Mouse (Mus musculus) stomach, postnatal 0 days (tissue): ENCODE results near the gene Ralgapa2. TPM values are rescaled to one million over a fixed set of nuclear protein-coding genes. Genes with fewer than 3 reads are reported as not detected.

Experiments
- ATAC-seq: fragments of 200-750 bp; cut with Nextera tagmentation; 2 replicates; pipeline ENCODE4 v1.8.0; 2017; ENCODE audit not compliant: low FRiP score, low TSS enrichment
- DNase-seq: peaks from one replicate; pipeline ENCODE4 v3.0.0-alpha.2; 2016; ENCODE audit warnings: low spot score
- H3K27ac ChIP-seq: fragments of 300-500 bp; sonication (generic); replicated peaks from 2 replicates; pipeline ENCODE4 v1.5.1; 2014; ENCODE audit warnings: mild to moderate bottlenecking, control low read depth
- H3K27me3 ChIP-seq: fragments of 300-500 bp; sonication (generic); 2 replicates; pipeline ENCODE4 v1.6.1; 2014; ENCODE audit warnings: low read length; ENCODE audit not compliant: control insufficient read depth, insufficient read depth
- H3K36me3 ChIP-seq: fragments of 300-500 bp; sonication (generic); 2 replicates; pipeline ENCODE4 v1.6.1; 2014; ENCODE audit warnings: low read length, mixed read lengths; ENCODE audit not compliant: control insufficient read depth, insufficient read depth
- H3K4me1 ChIP-seq: fragments of 300-500 bp; sonication (generic); replicated peaks from 2 replicates; pipeline ENCODE4 v1.6.1; 2014; ENCODE audit warnings: antibody characterized with exemption; ENCODE audit not compliant: control insufficient read depth, insufficient read depth
- H3K4me2 ChIP-seq: fragments of 300-500 bp; sonication (generic); replicated peaks from 2 replicates; pipeline ENCODE4 v1.6.1; 2014; ENCODE audit warnings: low read depth, mild to moderate bottlenecking, control low read depth, moderate library complexity
- H3K4me3 ChIP-seq: fragments of 300-500 bp; sonication (generic); 2 replicates; pipeline ENCODE4 v1.5.1; 2014; ENCODE audit warnings: low read depth, low read length, control low read depth
- H3K9ac ChIP-seq: fragments of 300-500 bp; sonication (generic); 2 replicates; pipeline ENCODE4 v1.6.1; 2014; ENCODE audit warnings: mild to moderate bottlenecking, low read length, control low read depth, mixed read lengths
- H3K9me3 ChIP-seq: fragments of 300-500 bp; sonication (generic); 2 replicates; pipeline ENCODE4 v1.6.1; 2016; ENCODE audit warnings: low read length; ENCODE audit not compliant: control insufficient read depth
- CTCF ChIP-seq: IDR thresholded peaks from 2 replicates; pipeline ENCODE4 v1.5.1; 2016; ENCODE audit warnings: antibody characterized with exemption, low read depth, mild to moderate bottlenecking, moderate library complexity
- EP300 ChIP-seq: optimal IDR thresholded peaks from 2 replicates; pipeline ENCODE3; 2016; ENCODE audit warnings: antibody characterized with exemption
- WGBS: fragments of 180-500 bp; shearing (Covaris S2); extraction: QIAGEN DNeasy Blood & Tissue Kit; methylation state at CpG from one replicate; pipeline ENCODE4 v1.1.7; 2014; 5-methylcytosine and 5-hydroxymethylcytosine counted together
- polyA plus RNA-seq: library from polyadenylated mRNA; unstranded; fragments of >200 nt; fragmentation: Nextera tagmentation; extraction: Ambion mirVana; gene quantifications from 2 replicates; pipeline ENCODE4 v1.2.1, GENCODE M21; 2015

Ralgapa2 gene
- polyA plus RNA-seq: 3.1 and 3.3 TPM in 2 replicates

DNA sequence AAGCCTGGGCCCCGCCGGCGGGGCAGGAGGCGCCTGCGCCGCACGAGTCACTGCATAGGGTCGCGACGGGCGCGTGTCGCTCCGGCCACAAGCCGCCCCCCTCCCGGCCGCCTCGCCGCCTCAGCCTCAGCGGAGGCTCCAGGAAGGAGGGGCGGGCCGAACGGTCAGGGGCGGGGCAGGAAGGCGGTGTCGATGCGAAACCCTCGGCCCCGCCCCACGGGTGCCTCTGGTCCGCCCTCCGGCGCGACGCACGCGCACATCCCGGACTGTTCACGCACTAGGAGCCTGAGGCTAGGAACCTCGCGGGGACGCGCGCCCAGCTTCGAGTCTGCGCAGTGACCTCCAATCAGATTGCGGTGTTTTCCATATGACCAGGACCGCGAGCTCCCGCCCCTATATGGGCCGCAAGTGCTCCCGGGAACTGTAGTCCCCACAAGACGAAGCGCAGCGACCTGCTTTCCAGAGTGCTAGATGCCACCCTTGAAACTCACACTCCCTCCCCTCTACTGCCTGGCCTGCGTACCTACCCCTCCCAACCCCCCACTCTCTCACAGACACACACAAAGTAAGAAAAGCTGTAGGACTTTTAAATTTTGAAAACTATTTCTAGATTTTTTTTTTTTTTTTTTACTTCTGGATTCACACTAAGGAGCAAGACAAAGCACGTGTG is at the start of gene Ralgapa2:
TSS of gene Ralgapa2 (minus strand) at position 434 of the 670 bp plus-strand sequence.
- Histone ChIP-seq H3K4me3 (peak within 1 kb of the TSS; percentile 91), H3K9me3 (no peaks in the 10 kb centered on the region), H3K27me3 (no peaks in the 10 kb centered on the region), H3K27ac (peak within 1 kb of the TSS; percentile 71), H3K4me2 (peak within 1 kb of the TSS; percentile 88), H3K4me1 (no peaks in the 10 kb centered on the region), H3K9ac (peak within 1 kb of the TSS; percentile 78), H3K36me3 (no peaks in the 10 kb centered on the region)
- under 1% methylated on average over 31 of the region's 57 CpGs for WGBS
- peak; percentile 100 for DNase-seq
- peak; percentile 99 for ATAC-seq
- no peak for TF ChIP-seq EP300

DNA sequence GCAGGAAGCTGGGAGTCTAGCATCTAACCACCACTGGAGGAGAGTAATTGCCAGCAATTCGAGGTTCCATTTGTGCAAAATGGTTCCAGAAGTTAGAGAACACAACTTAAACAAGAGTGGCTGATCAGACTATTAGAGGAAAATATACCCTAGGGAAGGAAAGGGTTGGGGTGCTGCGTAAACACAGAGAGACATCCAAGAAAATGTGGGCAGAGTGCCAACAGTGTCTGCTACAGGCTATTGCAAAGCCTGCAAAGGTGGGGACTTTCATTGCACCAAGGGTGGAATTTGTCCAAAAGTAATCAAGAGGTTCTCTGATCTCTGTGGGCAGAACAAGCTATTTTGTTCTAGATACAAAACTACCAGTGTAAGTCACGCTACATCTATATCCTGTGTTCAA is 49.4 kb upstream of the Ralgapa2 start:
- Histone ChIP-seq H3K9me3 (no peaks in the 10 kb centered on the region), H3K9ac (no peak overlapping the region), H3K4me2 (no peak overlapping the region), H3K4me1 (no peaks in the 10 kb centered on the region), H3K27me3 (no peaks in the 10 kb centered on the region), H3K36me3 (no peaks in the 10 kb centered on the region), H3K4me3 (no peak overlapping the region), H3K27ac (no peak overlapping the region)
- TF ChIP-seq CTCF (no peak), EP300 (no peak)
- 34% methylated on average over 3 of the region's 3 CpGs for WGBS
- ATAC-seq (no peak), DNase-seq (no peak)

DNA sequence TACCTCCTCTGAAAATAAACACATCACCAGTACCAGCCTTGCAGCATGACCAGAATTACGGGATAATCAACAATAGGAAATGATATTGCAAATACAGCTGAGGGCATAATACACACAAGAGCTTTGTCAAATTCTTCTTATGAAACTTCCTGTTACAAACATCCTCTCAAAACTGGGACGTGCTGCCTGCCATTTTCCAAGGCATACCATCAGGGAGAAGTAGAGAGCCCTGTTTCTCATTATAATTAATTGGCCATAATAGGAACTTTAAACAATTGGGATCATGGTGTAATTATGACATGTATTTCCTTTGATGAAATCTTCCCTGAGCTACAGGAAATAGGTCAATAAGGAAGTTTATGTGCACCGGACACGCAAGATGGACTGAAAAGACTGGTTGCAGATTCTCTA is 48.5 kb upstream of the Ralgapa2 start:
- DNase-seq (no peak), ATAC-seq (0 out of 2 replicates have a peak, but pooled peaks have one; percentile 29)
- H3K36me3 ChIP-seq: no peaks in the 10 kb centered on the region
- H3K27me3 ChIP-seq: no peaks in the 10 kb centered on the region
- H3K4me3 ChIP-seq: no peak overlapping the region
- no peaks in the 10 kb centered on the region for H3K4me1 ChIP-seq
- no peak overlapping the region for H3K27ac ChIP-seq
- 50% methylated on average over 4 of the region's 4 CpGs for WGBS
- no peak overlapping the region for H3K9ac ChIP-seq
- no peaks in the 10 kb centered on the region for H3K9me3 ChIP-seq
- TF ChIP-seq CTCF (no peak), EP300 (no peak)
- H3K4me2 ChIP-seq: no peak overlapping the region

DNA sequence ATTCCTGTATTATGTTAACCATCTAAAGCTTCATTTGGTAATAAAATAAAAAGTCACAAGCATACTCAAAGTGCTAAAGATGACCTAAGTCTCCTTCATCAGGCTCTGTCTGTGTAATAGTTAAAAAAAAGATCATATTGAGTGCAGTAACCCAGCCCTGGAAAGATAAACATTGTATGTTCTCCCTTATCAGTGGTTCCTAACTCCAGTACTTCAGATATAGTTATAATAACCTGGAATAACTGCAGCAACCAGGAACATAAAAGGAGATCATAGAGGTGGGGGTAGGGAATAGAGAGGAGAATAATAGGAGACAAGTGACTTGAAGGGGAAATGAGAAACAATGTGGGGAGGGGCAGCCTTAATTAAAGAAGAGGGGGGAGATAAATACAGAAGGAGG is 44.0 kb upstream of the Ralgapa2 start:
- ATAC-seq (no peak), DNase-seq (no peak)
- Histone ChIP-seq H3K27ac (no peak overlapping the region), H3K4me2 (no peak overlapping the region), H3K4me1 (no peaks in the 10 kb centered on the region), H3K27me3 (no peaks in the 10 kb centered on the region), H3K4me3 (no peak overlapping the region), H3K9me3 (no peaks in the 10 kb centered on the region), H3K36me3 (no peaks in the 10 kb centered on the region), H3K9ac (no peak overlapping the region)
- TF ChIP-seq CTCF: no peak
- no peak for TF ChIP-seq EP300

DNA sequence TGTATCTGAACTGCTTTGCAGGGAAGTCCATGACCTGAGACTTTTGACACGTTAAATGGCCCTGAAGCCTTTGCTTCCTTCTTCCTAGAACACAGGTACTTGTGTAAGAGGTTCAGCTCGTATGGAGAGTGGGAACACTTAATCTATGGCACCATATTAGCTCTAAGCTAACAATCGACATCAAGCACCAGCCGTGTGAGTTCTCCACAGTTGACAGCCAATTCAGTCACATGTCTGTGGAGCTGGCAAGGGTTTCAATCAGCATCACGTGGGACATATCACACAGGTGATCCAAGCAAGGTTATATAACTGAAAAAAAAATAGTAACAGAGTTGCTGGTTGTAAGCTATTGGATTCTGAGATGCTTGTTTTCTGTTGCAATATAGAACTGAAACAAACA is 43.2 kb upstream of the Ralgapa2 start:
- Histone ChIP-seq H3K9ac (no peak overlapping the region), H3K4me2 (no peak overlapping the region), H3K4me1 (no peaks in the 10 kb centered on the region), H3K27ac (no peak overlapping the region), H3K4me3 (no peak overlapping the region), H3K36me3 (no peaks in the 10 kb centered on the region), H3K27me3 (no peaks in the 10 kb centered on the region), H3K9me3 (no peaks in the 10 kb centered on the region)
- WGBS: 58% methylated on average over 5 of the region's 5 CpGs
- ATAC-seq: peak; percentile 76
- no peak for TF ChIP-seq CTCF
- TF ChIP-seq EP300: no peak
- peak; percentile 42 for DNase-seq

DNA sequence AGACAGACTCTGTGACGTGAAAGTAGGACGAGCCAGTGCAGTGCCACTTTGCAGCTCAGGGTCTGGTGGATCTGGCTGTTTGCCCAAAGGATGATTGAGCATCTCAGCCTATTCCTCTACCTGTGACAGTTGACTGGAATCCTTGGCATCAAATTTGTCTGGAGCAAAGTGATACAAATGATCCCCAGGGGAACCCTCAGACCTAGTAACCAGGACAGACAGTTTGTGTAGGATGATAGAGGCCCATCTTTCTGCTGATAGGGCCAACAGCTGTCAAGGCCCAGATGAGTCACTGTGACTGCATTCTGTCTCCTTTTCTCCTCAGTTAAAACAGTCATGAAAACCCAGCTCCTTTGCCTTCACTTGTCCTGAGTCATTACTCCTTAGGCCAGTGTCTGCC is 41.6 kb upstream of the Ralgapa2 start:
- Histone ChIP-seq H3K4me1 (no peaks in the 10 kb centered on the region), H3K27me3 (no peaks in the 10 kb centered on the region), H3K9me3 (no peaks in the 10 kb centered on the region), H3K9ac (no peak overlapping the region), H3K4me3 (no peak overlapping the region), H3K36me3 (no peaks in the 10 kb centered on the region), H3K4me2 (no peak overlapping the region), H3K27ac (no peak overlapping the region)
- DNase-seq: no peak
- TF ChIP-seq EP300 (no peak), CTCF (no peak)
- 32% methylated on average over 2 of the region's 2 CpGs for WGBS
- no peak for ATAC-seq
